Mouse (Mus musculus): ENCODE results near the gene Rev1. TPM values are rescaled to one million over a fixed set of nuclear protein-coding genes. Genes with fewer than 3 reads are reported as not detected.
"Not testable (repeated sequence)": the region's sequence is repeated elsewhere in the genome, so short reads cannot be mapped to it uniquely, and the experiment has no call there.

Rev1 gene
- total RNA-seq, 2 experiments from 2014 or later = 16.3 to 16.6 TPM

DNA sequence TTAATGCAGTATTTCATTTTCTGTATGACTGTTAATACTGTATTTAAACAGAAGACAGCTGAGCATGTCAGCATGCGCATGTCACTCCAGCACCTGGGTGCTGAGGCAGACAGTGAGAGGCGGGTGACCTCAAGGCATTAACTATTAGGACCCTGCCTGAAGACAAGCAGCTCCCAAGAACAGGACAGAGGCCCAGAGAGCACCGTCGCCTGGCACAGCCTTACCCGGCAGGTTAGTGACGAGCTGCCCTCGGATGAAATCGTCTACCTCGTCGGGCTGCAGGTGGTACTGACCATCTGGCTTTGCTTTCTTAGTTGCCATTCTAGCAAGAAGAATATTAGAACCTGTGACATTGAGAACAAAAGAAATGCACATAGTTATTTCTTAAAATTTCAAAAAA is 62.3 kb downstream of the Rev1 start:
- no peak for DNase-seq

DNA sequence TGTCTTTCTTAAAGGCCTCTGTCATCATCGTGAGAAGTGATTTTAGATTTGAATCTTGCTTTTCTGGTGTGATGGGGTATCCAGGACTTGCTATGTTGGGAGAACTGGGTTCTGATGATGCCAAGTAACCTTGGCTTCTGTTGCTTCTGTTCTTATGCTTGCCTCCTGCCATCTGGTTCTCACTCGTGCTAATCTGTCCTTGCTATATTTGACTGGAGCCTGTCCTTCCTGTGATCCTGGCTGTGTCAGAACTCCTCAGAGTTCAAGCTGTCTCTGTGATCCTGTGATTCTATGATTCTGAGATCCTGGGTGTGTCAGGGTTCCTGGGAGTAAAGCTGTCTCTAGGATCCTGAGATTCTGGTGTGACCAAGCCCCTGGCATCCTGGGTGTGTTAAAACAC is 67.4 kb downstream of the Rev1 start:
- DNase-seq = not testable (repeated sequence)

DNA sequence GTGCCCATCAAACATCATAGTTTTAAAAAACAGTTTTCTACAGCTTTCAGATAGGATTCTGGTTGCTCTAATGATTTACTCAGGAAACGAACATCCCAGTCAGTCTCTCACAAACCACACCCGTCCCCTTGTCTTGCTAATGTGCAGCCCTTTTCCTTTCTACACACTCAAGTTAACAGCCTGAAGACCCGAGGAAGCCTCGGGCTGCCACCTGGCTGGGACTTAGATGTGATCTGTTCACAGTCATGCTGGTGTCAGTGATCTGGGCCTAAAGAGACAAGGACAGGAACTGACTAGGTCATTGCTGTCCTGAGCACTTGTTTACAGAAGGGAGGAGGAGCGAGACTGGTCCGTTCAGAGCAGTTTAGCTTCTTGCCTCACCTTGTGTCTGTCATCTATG is 71.2 kb downstream of the Rev1 start:
- no peak for DNase-seq

DNA sequence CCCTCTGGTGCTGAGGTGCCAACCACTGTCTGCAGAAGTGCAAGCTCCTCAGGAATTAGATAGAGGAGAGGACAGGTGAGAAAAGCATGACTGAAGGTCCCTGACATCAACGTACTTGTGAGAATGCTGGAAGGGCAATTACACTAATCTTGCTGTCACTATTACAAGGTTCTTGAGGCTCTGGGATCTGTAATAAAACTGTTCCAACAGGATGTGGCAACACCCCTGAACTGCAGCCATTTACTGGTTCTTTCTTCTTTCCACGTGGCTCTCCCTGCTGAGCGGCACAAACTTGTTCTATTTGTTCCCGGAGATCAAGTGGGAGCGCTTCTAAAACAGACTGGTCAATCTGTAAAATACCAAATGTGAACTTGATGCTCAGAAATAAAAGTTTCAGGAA is 74.4 kb downstream of the Rev1 start:
- no peak for DNase-seq

DNA sequence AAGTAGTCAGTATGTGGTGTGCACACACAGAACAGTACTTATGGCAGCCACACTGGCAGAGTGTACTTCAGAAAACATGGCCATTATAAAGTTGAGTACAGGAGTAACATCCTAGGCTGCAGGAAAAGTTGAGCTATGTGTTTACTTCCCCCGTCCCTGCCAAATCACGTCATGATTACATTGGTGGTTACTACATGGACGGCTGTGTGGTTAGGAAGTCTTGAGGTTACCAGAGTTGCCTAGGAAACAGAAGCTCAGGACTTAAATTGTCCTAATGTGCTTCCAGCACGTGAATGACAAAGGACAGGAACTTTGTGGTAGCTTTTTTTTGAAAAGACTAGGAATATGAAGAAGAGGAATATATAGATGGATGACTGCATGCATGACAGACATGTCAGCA is 80.0 kb downstream of the Rev1 start:
- DNase-seq = no peak

DNA sequence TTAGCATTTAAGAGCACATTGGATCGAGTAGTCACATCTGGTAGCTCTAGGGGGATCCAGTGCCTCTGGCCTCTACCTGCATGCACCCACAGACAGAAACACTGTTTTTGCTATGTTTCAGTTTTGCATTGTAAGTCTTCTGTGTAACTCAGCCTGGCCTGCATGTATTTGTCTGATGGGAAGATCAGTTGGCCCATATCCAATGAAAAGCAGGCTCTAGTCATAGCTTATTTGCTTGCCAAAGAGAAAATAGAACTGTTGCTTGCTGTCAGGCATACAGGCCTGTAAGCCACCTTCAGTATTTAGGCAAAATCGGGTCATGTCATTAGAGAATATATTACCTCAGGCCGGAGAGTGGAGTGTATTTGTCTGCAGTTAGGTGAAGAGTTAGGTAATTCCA is 81.5 kb downstream of the Rev1 start:
- no peak for DNase-seq

DNA sequence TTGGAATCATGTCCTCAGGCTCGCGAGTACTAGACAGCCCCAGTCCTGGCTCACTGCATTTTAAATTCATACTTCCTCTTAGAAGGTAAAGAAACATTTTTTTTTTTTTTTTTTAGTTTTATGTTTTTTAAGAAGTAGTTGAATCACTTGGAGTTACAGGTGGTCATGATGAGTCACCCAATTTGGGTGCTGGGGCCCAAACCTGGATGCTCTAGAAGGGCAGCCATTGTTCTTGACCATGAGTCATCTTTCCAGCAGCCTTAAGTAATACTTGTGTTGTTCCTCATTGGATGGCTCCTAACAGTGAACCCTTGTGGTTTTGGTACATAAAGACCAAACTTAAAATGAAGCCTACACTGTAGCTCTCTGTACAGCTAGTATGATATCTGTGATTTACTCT is 90.7 kb downstream of the Rev1 start:
- DNase-seq = no peak

DNA sequence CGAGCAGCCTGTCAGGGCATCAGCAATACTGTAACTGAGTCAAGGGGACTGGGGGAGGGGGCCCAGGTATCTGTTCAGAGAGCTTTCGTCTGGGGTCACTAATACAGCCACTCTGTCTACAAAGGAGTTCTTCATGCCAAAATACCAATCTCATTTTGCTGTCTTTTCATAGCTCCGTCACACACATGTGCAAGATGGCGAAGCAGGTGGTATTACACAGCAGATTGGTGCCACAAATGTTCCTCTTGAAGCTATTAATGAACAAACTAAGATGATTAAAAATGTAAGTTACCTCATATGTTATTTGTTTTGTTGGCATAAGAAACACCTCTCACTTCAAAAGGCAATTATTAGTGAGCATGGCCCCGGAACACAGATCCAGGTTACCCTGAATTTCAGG is 92.2 kb downstream of the Rev1 start:
- no peak for DNase-seq

DNA sequence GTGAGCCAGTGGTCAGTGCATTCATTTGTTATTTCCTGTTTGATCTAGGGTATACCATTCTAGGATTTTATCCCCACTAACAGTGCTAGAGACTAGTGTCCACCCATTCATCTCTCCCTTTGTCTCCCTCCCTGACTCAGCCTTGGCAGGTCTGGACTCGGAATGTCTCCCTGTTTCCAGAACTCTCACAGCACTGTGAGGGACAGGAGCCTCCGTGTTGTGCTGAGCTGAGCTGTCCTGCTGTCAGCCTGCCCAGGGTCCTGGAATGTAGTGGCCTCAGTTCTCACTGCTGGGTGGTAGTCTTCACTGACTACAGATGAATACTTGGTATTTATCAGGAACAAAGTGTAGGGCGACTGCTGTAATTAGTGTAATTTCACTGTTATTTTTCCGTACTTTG is 94.1 kb downstream of the Rev1 start:
- no peak for DNase-seq

DNA sequence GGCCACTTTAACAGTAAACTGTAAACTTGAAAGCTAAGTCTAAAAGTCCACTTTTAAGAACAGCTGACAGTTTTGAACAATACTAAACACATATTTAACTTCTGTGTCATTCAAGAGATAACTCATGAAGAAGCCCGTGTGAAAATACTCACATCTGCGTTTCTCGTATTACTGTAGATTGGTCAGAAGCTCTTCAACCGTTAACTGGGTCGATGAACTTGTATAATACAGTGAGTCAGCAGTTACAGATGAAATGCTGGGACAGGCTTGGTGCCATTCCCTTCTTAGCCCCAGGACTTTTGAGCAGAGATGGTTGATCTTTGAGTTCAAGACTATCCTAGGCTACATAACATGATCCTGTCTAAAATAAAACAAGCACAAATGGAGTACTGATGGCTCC is 98.2 kb downstream of the Rev1 start:
- no peak for DNase-seq

DNA sequence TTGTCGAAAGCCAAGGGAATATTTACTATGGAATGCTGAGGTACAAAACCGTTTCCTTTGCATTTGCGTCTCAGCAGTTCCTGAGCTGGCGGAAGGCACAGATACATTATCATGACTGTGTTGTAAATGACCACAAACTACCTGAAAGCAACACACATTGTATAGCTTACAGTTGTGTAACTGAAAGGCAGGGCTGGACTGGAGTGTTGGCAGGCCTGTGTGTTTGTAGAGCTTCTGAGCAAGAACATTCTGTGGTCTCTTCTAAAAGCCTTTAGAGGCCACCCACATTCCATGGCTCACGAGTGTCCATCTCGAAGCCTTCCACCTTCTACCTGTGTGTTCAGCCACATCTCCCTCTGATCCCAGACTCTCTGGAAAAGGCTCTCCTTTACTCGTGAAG is 102.3 kb downstream of the Rev1 start:
- DNase-seq = no peak

DNA sequence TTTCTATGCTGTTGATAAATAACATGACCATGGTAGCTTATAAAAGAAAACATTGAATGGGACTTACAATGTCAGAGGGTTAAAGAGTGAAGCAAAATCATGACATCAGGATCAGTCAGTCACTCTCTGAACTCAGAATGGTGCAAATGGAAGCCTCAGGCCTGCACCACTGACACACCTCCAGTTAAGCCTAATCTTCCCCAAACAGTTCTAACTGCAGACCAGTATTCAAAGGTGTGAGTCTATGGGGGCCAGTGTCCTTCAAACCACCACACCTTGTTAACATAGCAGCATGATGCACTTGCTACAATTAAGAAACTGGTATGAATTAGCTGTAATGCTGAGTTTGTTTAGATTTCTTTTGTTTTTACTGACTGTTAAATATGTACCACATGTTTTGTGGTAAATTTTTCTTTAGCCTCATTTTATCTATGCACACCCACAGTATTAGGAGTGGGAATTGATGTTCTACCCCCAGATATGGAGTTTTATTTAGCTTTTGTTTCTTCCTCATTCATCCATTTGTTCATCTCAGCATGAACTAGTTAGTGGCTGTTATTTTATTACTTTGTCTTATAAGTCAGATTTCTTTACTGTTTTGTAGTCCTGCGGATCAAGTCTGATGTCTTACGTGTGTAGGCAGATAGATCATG is 114.9 kb downstream of the Rev1 start:
- DNase-seq = no peak

DNA sequence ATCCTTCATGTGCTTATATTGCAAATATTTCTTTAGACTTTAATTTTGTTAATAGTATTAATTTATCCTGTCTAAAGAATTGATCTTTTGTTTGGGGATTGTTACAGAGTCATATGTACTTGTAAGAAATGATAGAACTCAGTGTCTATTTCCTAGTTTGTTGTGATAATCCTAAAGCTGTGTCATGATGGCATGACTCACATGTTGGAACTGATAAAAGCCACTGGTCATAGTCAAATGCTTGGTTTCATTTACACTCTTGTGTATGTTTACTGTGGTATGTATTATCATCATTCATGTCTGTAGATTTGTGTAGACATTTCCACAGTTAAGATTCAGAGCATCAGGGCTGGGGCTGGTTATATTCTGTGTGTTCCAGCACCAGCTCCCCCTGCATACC is 117.1 kb downstream of the Rev1 start:
- DNase-seq = no peak

DNA sequence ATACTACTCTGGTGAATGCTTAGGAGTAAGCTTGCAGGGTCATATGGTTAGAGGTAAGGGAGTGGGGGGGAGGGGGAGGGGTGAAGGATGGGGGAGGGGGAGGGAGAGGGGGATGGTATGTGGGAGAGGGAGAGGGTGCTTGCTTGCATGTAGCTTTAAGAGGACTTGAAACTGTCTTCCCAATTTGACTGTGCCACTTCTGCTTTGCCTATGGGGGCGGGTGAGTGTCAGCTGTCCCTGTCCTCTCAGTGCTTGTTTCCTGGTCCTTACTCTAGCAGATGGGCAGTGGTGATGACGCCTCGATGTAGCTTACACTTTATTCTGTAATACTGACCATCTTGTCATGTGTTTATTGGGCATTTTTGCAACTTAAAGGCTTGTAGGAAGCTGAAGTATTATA is 117.5 kb downstream of the Rev1 start:
- no peak for DNase-seq

DNA sequence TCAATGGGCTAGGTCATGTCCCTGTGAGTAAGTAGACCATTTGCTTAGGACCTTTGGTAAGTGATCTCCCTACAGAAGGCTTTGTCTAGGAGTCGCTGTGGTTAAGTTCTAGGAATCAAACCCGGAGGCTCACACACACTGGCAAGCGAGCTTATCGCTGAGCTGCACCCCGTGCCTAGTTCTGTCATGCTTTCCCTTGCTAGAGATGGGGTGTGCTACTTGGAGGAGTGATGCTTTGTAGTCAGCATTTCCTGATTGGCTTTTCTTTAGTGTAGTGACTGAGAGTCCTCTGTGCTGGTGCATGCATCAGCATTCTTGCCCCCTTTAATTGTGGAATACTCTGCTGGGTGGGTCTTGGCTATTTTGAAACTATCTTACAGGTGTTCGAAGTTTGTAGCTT is 118.0 kb downstream of the Rev1 start:
- no peak for DNase-seq

DNA sequence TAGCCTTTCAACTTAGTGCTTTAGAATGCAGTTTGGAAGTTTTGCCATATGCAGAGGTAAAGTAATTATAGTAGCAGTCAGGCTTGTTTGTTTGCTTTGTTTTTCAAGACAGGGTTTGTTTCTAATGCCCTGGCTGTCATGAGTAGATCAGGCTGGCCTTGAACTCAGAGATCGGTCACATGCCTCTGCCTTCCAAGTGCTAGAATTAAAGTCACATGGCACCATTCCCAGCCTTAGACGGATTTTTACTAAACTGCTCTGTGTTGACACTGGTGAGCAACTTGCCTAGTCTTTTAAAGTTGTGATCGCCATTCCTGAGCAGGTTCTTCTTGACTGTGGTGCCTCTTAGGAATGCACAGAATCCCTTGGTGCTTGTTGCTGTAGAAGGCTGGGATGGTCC is 122.9 kb downstream of the Rev1 start:
- DNase-seq = no peak

DNA sequence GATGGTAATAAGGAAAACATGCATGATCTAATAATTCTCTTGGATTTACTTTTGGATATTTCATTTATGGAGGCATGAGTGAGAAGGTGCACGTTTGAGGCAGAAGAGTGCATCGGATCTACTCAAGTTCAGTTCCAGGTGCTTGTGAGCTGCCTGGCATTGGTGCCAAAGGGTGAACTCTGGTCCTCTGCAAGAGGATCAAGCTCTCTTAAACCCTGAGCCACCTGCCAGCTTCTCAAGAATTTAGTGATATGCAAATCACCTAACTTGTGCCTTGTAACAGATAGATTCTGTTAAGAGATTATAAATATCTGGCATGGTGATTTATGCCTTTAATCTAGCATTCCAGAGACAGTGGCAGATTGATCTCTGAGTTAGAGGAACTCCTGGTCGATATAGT is 126.6 kb downstream of the Rev1 start:
- DNase-seq = no peak

Other genes starting within 250 kb of the Rev1 start
- 1 to 10 TPM; 2.5 to 3.0 TPM for gene Mitd1, start 239.4 kb downstream of the Rev1 start, total RNA-seq (2021)
- 100 to 1,000 TPM; 240 to 251 TPM for gene Mrpl30, start 239.3 kb downstream of the Rev1 start, total RNA-seq (2021)
- gene Lyg2, start 213.3 kb downstream of the Rev1 start, total RNA-seq (2021) = not detected
- gene Lyg1, start 172.0 kb downstream of the Rev1 start, total RNA-seq (2021) = not detected
- 10 to 100 TPM; 33.1 to 35.8 TPM for gene Txndc9, start 131.9 kb downstream of the Rev1 start, total RNA-seq (2021)
- gene Eif5b, start 131.8 kb downstream of the Rev1 start, total RNA-seq (2021) = 10 to 100 TPM; 31.9 to 36.5 TPM

All from gastrocnemius, postnatal 25 days (tissue).